Mouse (Mus musculus): ENCODE measurements around the gene Acot2.
"Not testable (repeated sequence)": the region's sequence is repeated elsewhere in the genome, so short reads cannot be mapped to it uniquely, and the experiment has no call there.

GRCm38 (mm10) chr12:84009171-84009965, 21.7 kb downstream of the Acot2 start, which contains the start of gene Acot1:
- TF ChIP-seq CTCF (IDR thresholded peaks at IDR 0.05; ENCODE audit: borderline replicate concordance, insufficient read depth, low read length), result not testable (repeated sequence)
- peak; percentile 68 for TF ChIP-seq POLR2A (IDR thresholded peaks at IDR 0.05; ENCODE audit: low read depth, low read length)
